Mouse (Mus musculus) hindbrain, embryonic 15.5 days (tissue): ENCODE data around the gene Hps3. TPM values are rescaled to one million over a fixed set of nuclear protein-coding genes. Genes with fewer than 3 reads are reported as not detected.
"Not testable (repeated sequence)": the region's sequence is repeated elsewhere in the genome, so short reads cannot be mapped to it uniquely, and the experiment has no call there.

Source experiments
- ATAC-seq: fragments of 200-750 bp; cut with Nextera tagmentation; 2 replicates; pipeline ENCODE4 v1.8.0; 2017; ENCODE audit warnings: low read depth, moderate number of reproducible peaks, moderate TSS enrichment; ENCODE audit not compliant: low FRiP score
- H3K27ac ChIP-seq: fragments of 300-500 bp; sonication (generic); replicated peaks from 2 replicates; pipeline ENCODE4 v1.5.1; 2015; ENCODE audit warnings: mild to moderate bottlenecking, inconsistent platforms
- H3K27me3 ChIP-seq: fragments of 300-500 bp; sonication (generic); 2 replicates; pipeline ENCODE4 v1.6.1; 2015; ENCODE audit warnings: control low read depth, inconsistent platforms
- H3K36me3 ChIP-seq: fragments of 300-500 bp; sonication (generic); 2 replicates; pipeline ENCODE4 v1.6.1; 2015; ENCODE audit warnings: control low read depth, inconsistent platforms
- H3K4me1 ChIP-seq: fragments of 300-500 bp; sonication (generic); replicated peaks from 2 replicates; pipeline ENCODE4 v1.6.1; 2015; ENCODE audit warnings: control low read depth, inconsistent platforms
- H3K4me2 ChIP-seq: fragments of 300-500 bp; sonication (generic); 2 replicates; pipeline ENCODE4 v1.6.1; 2015; ENCODE audit warnings: moderate library complexity, mild to moderate bottlenecking, inconsistent platforms
- H3K4me3 ChIP-seq: fragments of 300-500 bp; sonication (generic); 2 replicates; pipeline ENCODE4 v1.5.1; 2015; ENCODE audit warnings: mild to moderate bottlenecking, inconsistent platforms
- H3K9ac ChIP-seq: fragments of 300-500 bp; sonication (generic); 2 replicates; pipeline ENCODE4 v1.6.1; 2015; ENCODE audit warnings: inconsistent platforms
- H3K9me3 ChIP-seq: fragments of 300-500 bp; sonication (generic); 2 replicates; pipeline ENCODE4 v1.6.1; 2016; ENCODE audit warnings: control low read depth, inconsistent platforms
- WGBS: fragments of 180-500 bp; shearing (Covaris S2); methylation state at CpG from one replicate; pipeline ENCODE4 v1.1.7; 2015; 5-methylcytosine and 5-hydroxymethylcytosine counted together
- polyA plus RNA-seq: library from polyadenylated mRNA; unstranded; fragments of >200 nt; fragmentation: Nextera tagmentation; extraction: Ambion mirVana; gene quantifications from 2 replicates; pipeline ENCODE4 v1.2.1, GENCODE M21; 2015

Gene Hps3
- 12.9 and 13.7 TPM in 2 replicates for polyA plus RNA-seq

GRCm38 (mm10) chr3:20034719-20035404 lies at the start of gene Hps3:
Hps3 (minus strand) TSS chr3:20035315.
- H3K9me3 ChIP-seq = no peaks in the 10 kb centered on the region
- WGBS = under 1% methylated on average over 47 of the region's 47 CpGs

GRCm38 (mm10) chr3:20082161-20082560 lies 47.0 kb upstream of the Hps3 start:
- ATAC-seq = no peak
- Histone ChIP-seq H3K27ac (no peak overlapping the region), H3K36me3 (peaks cover 22% of the 10 kb centered on the region), H3K4me1 (no peaks in the 10 kb centered on the region), H3K9ac (no peak overlapping the region), H3K27me3 (no peaks in the 10 kb centered on the region), H3K4me2 (no peak overlapping the region), H3K9me3 (no peaks in the 10 kb centered on the region), H3K4me3 (no peak overlapping the region)
- 85% methylated on average over 3 of the region's 3 CpGs for WGBS

More at GRCm38 (mm10) chr3:20034719-20035404, at the start of gene Hps3:
- ATAC-seq = peak; percentile 100
- Histone ChIP-seq H3K9ac (peak within 1 kb of the TSS; percentile 62), H3K27ac (peak within 1 kb of the TSS; percentile 81), H3K27me3 (no peaks in the 10 kb centered on the region), H3K36me3 (no peaks in the 10 kb centered on the region), H3K4me2 (peak within 1 kb of the TSS; percentile 80), H3K4me1 (peaks cover 12% of the 10 kb centered on the region), H3K4me3 (peak within 1 kb of the TSS; percentile 87)

GRCm38 (mm10) chr3:20076145-20077053 lies 41.3 kb upstream of the Hps3 start:
- Histone ChIP-seq H3K4me2 (no peak overlapping the region), H3K9ac (no peak overlapping the region), H3K4me3 (no peak overlapping the region), H3K27me3 (no peaks in the 10 kb centered on the region), H3K27ac (no peak overlapping the region), H3K9me3 (no peaks in the 10 kb centered on the region), H3K4me1 (no peaks in the 10 kb centered on the region), H3K36me3 (peaks cover 26% of the 10 kb centered on the region)
- ATAC-seq = no peak
- WGBS = 85% methylated on average over 11 of the region's 11 CpGs

- peak overlapping the region; percentile 89; the same call in 1 of the 2 replicates for H3K27ac ChIP-seq
These were observed 23.1 kb upstream of the Hps3 start for GRCm38 (mm10) chr3:20058197-20058541.

GRCm38 (mm10) chr3:20057306-20058196 lies 22.4 kb upstream of the Hps3 start, which contains the start of gene Hltf:
Hltf (plus strand) TSS chr3:20057811.
- ATAC-seq = peak; percentile 100
- Histone ChIP-seq H3K36me3 (peaks cover 3% of the 10 kb centered on the region; the same call in 1 of the 2 replicates), H3K27ac (peak within 1 kb of the TSS; percentile 89), H3K9me3 (no peaks in the 10 kb centered on the region), H3K27me3 (no peaks in the 10 kb centered on the region), H3K4me1 (peaks cover 10% of the 10 kb centered on the region), H3K4me2 (peak within 1 kb of the TSS; percentile 66), H3K4me3 (peak within 1 kb of the TSS; percentile 92), H3K9ac (peak within 1 kb of the TSS; percentile 69)
- under 1% methylated on average over 49 of the region's 54 CpGs for WGBS

More at GRCm38 (mm10) chr3:20058197-20058541, 23.1 kb upstream of the Hps3 start:
- Histone ChIP-seq H3K4me1 (peaks cover 10% of the 10 kb centered on the region), H3K4me2 (peak overlapping the region; percentile 66), H3K36me3 (peaks cover 3% of the 10 kb centered on the region; the same call in 1 of the 2 replicates), H3K27me3 (no peaks in the 10 kb centered on the region), H3K4me3 (peak overlapping the region; percentile 92), H3K9ac (peak overlapping the region; percentile 69), H3K9me3 (no peaks in the 10 kb centered on the region)
- 0% methylated on average over 8 of the region's 9 CpGs for WGBS
- ATAC-seq = peak; percentile 27

GRCm38 (mm10) chr3:20044736-20045135 lies 9.6 kb upstream of the Hps3 start:
- not testable (repeated sequence) for H3K27ac ChIP-seq, H3K9me3 ChIP-seq, ATAC-seq, H3K4me1 ChIP-seq, H3K9ac ChIP-seq, H3K36me3 ChIP-seq, H3K27me3 ChIP-seq, H3K4me3 ChIP-seq, H3K4me2 ChIP-seq
- 64% methylated on average over 3 of the region's 3 CpGs for WGBS

GRCm38 (mm10) chr3:20041461-20041860 lies 6.3 kb upstream of the Hps3 start:
- H3K4me2 ChIP-seq, ATAC-seq, H3K9me3 ChIP-seq, H3K9ac ChIP-seq, H3K4me3 ChIP-seq, H3K4me1 ChIP-seq, H3K36me3 ChIP-seq, H3K27ac ChIP-seq, H3K27me3 ChIP-seq: not testable (repeated sequence)
- WGBS = 97% methylated on average over 7 of the region's 7 CpGs

GRCm38 (mm10) chr3:20036069-20036468 lies 954 bp upstream of the Hps3 start:
- H3K4me1 ChIP-seq = peaks cover 12% of the 10 kb centered on the region
- H3K4me2 ChIP-seq = peak overlapping the region; percentile 80
- no peaks in the 10 kb centered on the region for H3K9me3 ChIP-seq
- H3K9ac ChIP-seq = no peak overlapping the region
- H3K27ac ChIP-seq = no peak overlapping the region
- H3K36me3 ChIP-seq = no peaks in the 10 kb centered on the region
- H3K27me3 ChIP-seq = no peaks in the 10 kb centered on the region
- no peak overlapping the region for H3K4me3 ChIP-seq
- no peak for ATAC-seq
- 78% methylated on average over 4 of the region's 4 CpGs for WGBS

- peak overlapping the region; percentile 81; the same call in 1 of the 2 replicates for H3K27ac ChIP-seq
- WGBS = 15% methylated on average over 10 of the region's 10 CpGs
- no peaks in the 10 kb centered on the region for H3K27me3 ChIP-seq
- peak overlapping the region; percentile 80 for H3K4me2 ChIP-seq
- H3K4me1 ChIP-seq = peaks cover 12% of the 10 kb centered on the region
- H3K9ac ChIP-seq = peak overlapping the region; percentile 62
- H3K9me3 ChIP-seq = no peaks in the 10 kb centered on the region
- no peak; the same call in 1 of the 2 replicates for ATAC-seq
- peak overlapping the region; percentile 87 for H3K4me3 ChIP-seq
- no peaks in the 10 kb centered on the region for H3K36me3 ChIP-seq
These were observed 1.1 kb downstream of the Hps3 start for GRCm38 (mm10) chr3:20033761-20034718.

- no peak overlapping the region for H3K9ac ChIP-seq
- H3K4me1 ChIP-seq = peaks cover 12% of the 10 kb centered on the region
- H3K4me3 ChIP-seq = no peak overlapping the region
- H3K27me3 ChIP-seq = no peaks in the 10 kb centered on the region
- WGBS = 95% methylated on average over 6 of the region's 6 CpGs
- no peaks in the 10 kb centered on the region for H3K9me3 ChIP-seq
- H3K36me3 ChIP-seq = peaks cover 13% of the 10 kb centered on the region
- H3K27ac ChIP-seq = no peak overlapping the region
- H3K4me2 ChIP-seq = no peak overlapping the region
- no peak for ATAC-seq
These were observed 4.3 kb downstream of the Hps3 start for GRCm38 (mm10) chr3:20030807-20031206.
